Mouse (Mus musculus) midbrain, postnatal 0 days (tissue): ENCODE data around the gene Hoxc6. TPM values are rescaled to one million over a fixed set of nuclear protein-coding genes. Genes with fewer than 3 reads are reported as not detected.
A peak's percentile ranks its signal among the peaks of the same experiment; 100 is the strongest.

Experiments used
- ATAC-seq: fragments of 200-750 bp; cut with Nextera tagmentation; 2 replicates; pipeline ENCODE4 v1.8.0; 2017; ENCODE audit warnings: moderate number of reproducible peaks, mild to moderate bottlenecking, moderate TSS enrichment, moderate library complexity; ENCODE audit not compliant: low FRiP score
- DNase-seq: peaks from one replicate; pipeline ENCODE4 v3.0.0-alpha.2; 2015; ENCODE audit warnings: low spot score
- H3K27ac ChIP-seq: fragments of 300-500 bp; sonication (generic); 2 replicates; pipeline ENCODE4 v1.5.1; 2014; ENCODE audit warnings: low read depth, mild to moderate bottlenecking, low read length, mixed read lengths
- H3K27me3 ChIP-seq: fragments of 300-500 bp; sonication (generic); 2 replicates; pipeline ENCODE4 v1.6.1; 2014; ENCODE audit warnings: low read length, control low read depth, mixed read lengths; ENCODE audit not compliant: insufficient read depth
- H3K36me3 ChIP-seq: fragments of 300-500 bp; sonication (generic); 2 replicates; pipeline ENCODE4 v1.6.1; 2014; ENCODE audit warnings: low read length, control low read depth, mixed read lengths; ENCODE audit not compliant: insufficient read depth
- H3K4me1 ChIP-seq: fragments of 300-500 bp; sonication (generic); 2 replicates; pipeline ENCODE4 v1.6.1; 2014; ENCODE audit warnings: mild to moderate bottlenecking, control low read depth, antibody characterized with exemption, low read length, mixed read lengths; ENCODE audit not compliant: insufficient read depth
- H3K4me2 ChIP-seq: fragments of 300-500 bp; sonication (generic); 2 replicates; pipeline ENCODE4 v1.6.1; 2014; ENCODE audit warnings: low read depth, mild to moderate bottlenecking, low read length, mixed read lengths; ENCODE audit not compliant: poor library complexity, severe bottlenecking
- H3K4me3 ChIP-seq: fragments of 300-500 bp; sonication (generic); 2 replicates; pipeline ENCODE4 v1.5.1; 2014; ENCODE audit warnings: low read depth, mild to moderate bottlenecking, low read length, moderate library complexity
- H3K9ac ChIP-seq: fragments of 300-500 bp; sonication (generic); replicated peaks from 2 replicates; pipeline ENCODE4 v1.6.1; 2014; ENCODE audit warnings: mild to moderate bottlenecking, low read length, moderate library complexity, mixed read lengths; ENCODE audit not compliant: poor library complexity, severe bottlenecking
- H3K9me3 ChIP-seq: fragments of 300-500 bp; sonication (generic); 2 replicates; pipeline ENCODE4 v1.6.1; 2016; ENCODE audit warnings: low read length, control low read depth
- CTCF ChIP-seq: IDR thresholded peaks from 2 replicates; pipeline ENCODE4 v1.5.1; 2016; ENCODE audit warnings: antibody characterized with exemption, mild to moderate bottlenecking
- WGBS: fragments of 180-500 bp; shearing (Covaris S2); extraction: QIAGEN DNeasy Blood & Tissue Kit; methylation state at CpG from one replicate; pipeline ENCODE4 v1.1.7; 2014; 5-methylcytosine and 5-hydroxymethylcytosine counted together
- polyA plus RNA-seq: library from polyadenylated mRNA; unstranded; fragments of >200 nt; fragmentation: Nextera tagmentation; extraction: Ambion mirVana; gene quantifications from 2 replicates; pipeline ENCODE4 v1.2.1, GENCODE M21; 2015
- total RNA-seq: library from RNA; depleted of rRNA; stranded (reverse); fragments of >200 nt; gene quantifications from 2 replicates; pipeline ENCODE4 v1.2.3, GENCODE M21; 2014

Gene Hoxc6
- total and polyA plus RNA-seq, 2 experiments from 2014 or later = not detected

GRCm38 (mm10) chr15:102983716-102984115 is 14.3 kb upstream of the Hoxc6 start:
- H3K9me3 ChIP-seq = no peaks in the 10 kb centered on the region
- no peak for TF ChIP-seq CTCF
- DNase-seq (no peak), ATAC-seq (no peak)
- no peak overlapping the region for H3K4me2 ChIP-seq
- WGBS = under 1% methylated on average over 12 of the region's 12 CpGs
- H3K36me3 ChIP-seq = no peaks in the 10 kb centered on the region
- H3K27ac ChIP-seq = no peak overlapping the region
- peaks cover 91% of the 10 kb centered on the region for H3K27me3 ChIP-seq
- H3K4me3 ChIP-seq = no peak overlapping the region
- H3K4me1 ChIP-seq = no peaks in the 10 kb centered on the region
- H3K9ac ChIP-seq = no peak overlapping the region

- Histone ChIP-seq H3K36me3 (no peaks in the 10 kb centered on the region), H3K4me2 (no peak overlapping the region), H3K27ac (no peak overlapping the region), H3K9me3 (no peaks in the 10 kb centered on the region), H3K27me3 (peaks cover 91% of the 10 kb centered on the region), H3K4me3 (no peak overlapping the region), H3K4me1 (no peaks in the 10 kb centered on the region), H3K9ac (no peak overlapping the region)
- TF ChIP-seq CTCF = no peak
- ATAC-seq = no peak
- DNase-seq = no peak
- WGBS = 2% methylated on average over 10 of the region's 10 CpGs
Observed at GRCm38 (mm10) chr15:102984521-102984920, 13.5 kb upstream of the Hoxc6 start.

- Histone ChIP-seq H3K4me3 (no peak overlapping the region), H3K4me1 (no peaks in the 10 kb centered on the region), H3K4me2 (no peak overlapping the region), H3K27ac (no peak overlapping the region), H3K9ac (no peak overlapping the region), H3K9me3 (no peaks in the 10 kb centered on the region), H3K36me3 (no peaks in the 10 kb centered on the region), H3K27me3 (peaks cover 91% of the 10 kb centered on the region)
- WGBS = 6% methylated on average over 3 of the region's 3 CpGs
- TF ChIP-seq CTCF = no peak
- no peak for ATAC-seq
- no peak for DNase-seq
Observed at GRCm38 (mm10) chr15:102984925-102985324, 13.1 kb upstream of the Hoxc6 start.

GRCm38 (mm10) chr15:102987124-102987833 is 10.8 kb upstream of the Hoxc6 start:
- 3% methylated on average over 21 of the region's 21 CpGs for WGBS
- no peak for ATAC-seq
- Histone ChIP-seq H3K27me3 (peaks cover 97% of the 10 kb centered on the region), H3K27ac (no peak overlapping the region), H3K4me1 (no peaks in the 10 kb centered on the region), H3K4me3 (no peak overlapping the region), H3K9me3 (no peaks in the 10 kb centered on the region), H3K9ac (no peak overlapping the region), H3K4me2 (no peak overlapping the region), H3K36me3 (no peaks in the 10 kb centered on the region)
- peak; percentile 94 for DNase-seq
- peak; percentile 93 for TF ChIP-seq CTCF

- Histone ChIP-seq H3K4me3 (no peak overlapping the region), H3K4me1 (no peaks in the 10 kb centered on the region), H3K36me3 (no peaks in the 10 kb centered on the region), H3K27me3 (peaks cover 98% of the 10 kb centered on the region), H3K27ac (no peak overlapping the region), H3K4me2 (no peak overlapping the region), H3K9me3 (no peaks in the 10 kb centered on the region), H3K9ac (no peak overlapping the region)
- WGBS = 18% methylated on average over 5 of the region's 5 CpGs
- no peak for TF ChIP-seq CTCF
- ATAC-seq (no peak), DNase-seq (no peak)
Observed at GRCm38 (mm10) chr15:102988078-102988477, 10.0 kb upstream of the Hoxc6 start.

- 1% methylated on average over 58 of the region's 69 CpGs for WGBS
- TF ChIP-seq CTCF = no peak
- no peak within 1 kb of the TSS for H3K4me2 ChIP-seq
- H3K27ac ChIP-seq = no peak within 1 kb of the TSS
- no peak within 1 kb of the TSS for H3K9ac ChIP-seq
- H3K4me3 ChIP-seq = no peak within 1 kb of the TSS
- H3K9me3 ChIP-seq = no peaks in the 10 kb centered on the region
- ATAC-seq = no peak
- H3K4me1 ChIP-seq = no peaks in the 10 kb centered on the region
- DNase-seq = no peak
- H3K36me3 ChIP-seq = no peaks in the 10 kb centered on the region
- H3K27me3 ChIP-seq = peaks cover 95% of the 10 kb centered on the region
Observed at GRCm38 (mm10) chr15:102990461-102991397, 7.3 kb upstream of the Hoxc6 start, which contains the start of gene Hoxc8. Gene Hoxc8, plus strand, starts transcription at chr15:102990607.
